Mouse (Mus musculus) heart, postnatal 4 days (tissue): ENCODE data around the gene Olfr1224-ps1. TPM values are rescaled to one million over a fixed set of nuclear protein-coding genes. Genes with fewer than 3 reads are reported as not detected.
"Not testable (repeated sequence)": the region's sequence is repeated elsewhere in the genome, so short reads cannot be mapped to it uniquely, and the experiment has no call there.

ENCODE experiments used
- DNase-seq: peaks from one replicate; pipeline ENCODE4 v3.0.0; 2021
- total RNA-seq, 2 experiments: library from RNA; stranded (reverse); gene quantifications; 2 replicates each; pipeline ENCODE4 v1.2.3; 2021

Olfr1224-ps1 gene
- not detected for total RNA-seq

- not testable (repeated sequence) for DNase-seq
Measured at GRCm38 (mm10) chr2:89163991-89164390, at the start of gene Olfr1224-ps1. TSS of gene Olfr1224-ps1 (minus strand) at chr2:89164091.

- no peak for DNase-seq
Measured at GRCm38 (mm10) chr2:89199948-89200347, 36.1 kb upstream of the Olfr1224-ps1 start, which contains the start of gene Olfr1226. TSS of gene Olfr1226 (minus strand) at chr2:89200048.

GRCm38 (mm10) chr2:89196325-89196982 lies 32.6 kb upstream of the Olfr1224-ps1 start:
- DNase-seq: no peak

DNA sequence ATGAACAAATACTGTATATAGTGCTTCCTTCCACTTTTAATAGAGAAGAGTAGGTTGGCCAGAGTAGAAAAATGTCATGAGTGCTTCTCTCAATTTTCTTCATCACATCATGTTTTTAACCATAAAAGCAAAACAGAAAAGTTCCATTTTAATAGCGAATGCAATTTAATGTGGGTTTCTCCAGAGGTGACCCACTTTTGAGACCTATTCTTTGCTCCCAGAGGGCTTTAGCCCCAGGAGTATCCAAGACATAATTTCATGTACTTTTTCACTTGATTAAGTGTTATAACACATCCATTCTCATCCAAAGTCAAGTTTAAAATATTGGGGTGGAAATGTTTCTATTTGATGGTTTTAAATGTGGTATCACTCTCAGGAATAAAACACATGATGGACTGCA lies 10.7 kb upstream of the Olfr1224-ps1 start, which contains the start of gene Olfr1225:
Gene Olfr1225 (minus strand): TSS at position 101 of the 400 bp plus-strand sequence.
- DNase-seq: no peak

DNA sequence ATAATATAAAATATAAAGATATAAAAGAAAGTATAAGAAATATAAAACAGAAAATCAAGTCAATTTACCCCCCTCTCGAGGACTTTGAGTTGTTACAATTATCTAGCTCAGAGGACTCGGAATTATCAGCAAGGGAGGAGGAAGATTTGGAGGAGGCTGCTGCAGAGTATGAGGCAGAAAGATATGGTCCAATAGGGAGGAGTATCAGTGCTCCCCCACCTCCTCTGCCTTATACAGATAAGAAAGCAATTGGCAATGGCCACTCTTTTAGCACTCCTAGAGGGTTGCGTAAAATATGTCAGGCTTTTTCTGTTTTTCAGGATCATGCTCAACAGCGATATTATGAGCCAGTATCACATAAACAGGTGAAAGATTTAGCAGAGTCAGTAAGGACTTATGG lies 820 bp upstream of the Olfr1224-ps1 start:
- not testable (repeated sequence) for DNase-seq

GRCm38 (mm10) chr2:89151460-89151859 lies 12.4 kb downstream of the Olfr1224-ps1 start, which contains the start of gene Olfr1223:
TSS of gene Olfr1223 (minus strand) at chr2:89151560.
- no peak for DNase-seq

GRCm38 (mm10) chr2:89132954-89133353 lies 30.9 kb downstream of the Olfr1224-ps1 start, which contains the start of gene Olfr1222:
TSS of gene Olfr1222 (minus strand) at chr2:89133054.
- DNase-seq: no peak

- DNase-seq: no peak
Measured at GRCm38 (mm10) chr2:89117183-89117582, 46.7 kb downstream of the Olfr1224-ps1 start, which contains the start of gene Olfr1221. TSS of gene Olfr1221 (minus strand) at chr2:89117283.

DNA sequence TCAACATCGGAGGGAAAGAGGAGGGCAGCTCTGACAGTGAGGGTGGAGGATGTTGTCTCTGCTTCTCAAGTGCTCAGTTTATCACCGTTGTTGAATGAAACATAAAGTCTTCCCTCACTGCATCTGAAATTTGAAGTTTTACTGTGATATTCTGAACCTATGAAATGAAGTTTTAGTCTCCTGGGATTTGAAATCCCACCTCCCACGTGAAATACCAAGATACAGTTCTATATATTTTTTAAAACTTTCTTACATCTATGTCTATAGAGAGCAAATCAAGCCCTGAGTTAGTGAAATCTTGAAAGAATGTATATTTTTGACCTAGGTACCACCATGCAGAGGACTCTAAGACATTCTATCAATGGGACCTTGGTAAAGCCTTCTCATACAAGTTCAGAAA lies 57.2 kb downstream of the Olfr1224-ps1 start, which contains the start of gene Olfr1220:
Gene Olfr1220 (minus strand): TSS at position 101 of the 400 bp plus-strand sequence.
- DNase-seq: no peak

DNA sequence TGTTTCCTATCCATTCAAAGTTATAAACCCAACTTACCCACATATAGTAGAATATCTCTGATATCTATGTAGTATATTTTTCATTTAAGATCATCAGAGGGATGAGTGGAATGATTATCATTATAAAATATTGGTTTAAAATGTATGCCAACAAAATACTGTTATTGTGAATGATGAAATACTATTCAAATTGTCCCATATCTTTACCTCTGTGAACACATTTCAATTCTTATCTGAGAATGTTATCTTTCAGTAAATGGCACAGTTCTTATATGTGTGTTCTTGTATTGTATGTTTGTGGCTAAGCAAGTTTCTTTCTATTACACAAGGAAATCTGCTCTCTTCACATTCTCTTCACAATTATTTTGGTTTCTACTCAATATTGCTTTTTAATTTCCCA lies 58.2 kb downstream of the Olfr1224-ps1 start:
- DNase-seq: no peak

Other genes starting within 250 kb of the Olfr1224-ps1 start
- not detected for gene Olfr1209, start 248.9 kb downstream of the Olfr1224-ps1 start, total RNA-seq
- not detected for gene Olfr1211, start 226.0 kb downstream of the Olfr1224-ps1 start, total RNA-seq
- not detected for gene Olfr1212, start 210.1 kb downstream of the Olfr1224-ps1 start, total RNA-seq
- gene Gm13762, start 183.8 kb downstream of the Olfr1224-ps1 start, total RNA-seq: not detected
- not detected for gene Olfr1214, start 171.4 kb downstream of the Olfr1224-ps1 start, total RNA-seq
- not detected for gene Olfr1215, start 157.1 kb downstream of the Olfr1224-ps1 start, total RNA-seq
- gene Olfr1216, start 145.8 kb downstream of the Olfr1224-ps1 start, total RNA-seq: not detected
- gene Olfr1217, start 132.0 kb downstream of the Olfr1224-ps1 start, total RNA-seq: not detected
- gene Olfr1218, start 102.9 kb downstream of the Olfr1224-ps1 start, total RNA-seq: not detected
- not detected for gene Olfr1219, start 80.6 kb downstream of the Olfr1224-ps1 start, total RNA-seq
- gene Olfr1220, start 57.3 kb downstream of the Olfr1224-ps1 start, total RNA-seq: not detected
- not detected for gene Olfr1221, start 46.8 kb downstream of the Olfr1224-ps1 start, total RNA-seq
- gene Olfr1222, start 31.0 kb downstream of the Olfr1224-ps1 start, total RNA-seq: not detected
- gene Olfr1223, start 12.5 kb downstream of the Olfr1224-ps1 start, total RNA-seq: not detected
- gene Olfr1225, start 10.6 kb upstream of the Olfr1224-ps1 start, total RNA-seq: not detected
- not detected for gene Olfr1226, start 36.0 kb upstream of the Olfr1224-ps1 start, total RNA-seq
- gene Olfr1228, start 90.0 kb upstream of the Olfr1224-ps1 start, total RNA-seq: not detected
- gene Olfr1229, start 123.9 kb upstream of the Olfr1224-ps1 start, total RNA-seq: not detected
- gene Olfr1230, start 133.2 kb upstream of the Olfr1224-ps1 start, total RNA-seq: not detected
- gene Olfr1231, start 143.0 kb upstream of the Olfr1224-ps1 start, total RNA-seq: not detected
- not detected for gene Olfr1232, start 165.6 kb upstream of the Olfr1224-ps1 start, total RNA-seq
- not detected for gene Olfr1233, start 178.3 kb upstream of the Olfr1224-ps1 start, total RNA-seq
- not detected for gene Olfr1234, start 200.8 kb upstream of the Olfr1224-ps1 start, total RNA-seq
- not detected for gene Olfr1238, start 245.6 kb upstream of the Olfr1224-ps1 start, total RNA-seq